Mouse (Mus musculus): ENCODE measurements at regions not wholly inside any gene's neighbourhood (a gene's known extent, or its start where the extent isn't known, plus 50 kb on each side); places are given as distances from the start of the nearest gene placed in this dataset.
"Not testable (repeated sequence)": the region's sequence is repeated elsewhere in the genome, so short reads cannot be mapped to it uniquely, and the experiment has no call there.

DNA sequence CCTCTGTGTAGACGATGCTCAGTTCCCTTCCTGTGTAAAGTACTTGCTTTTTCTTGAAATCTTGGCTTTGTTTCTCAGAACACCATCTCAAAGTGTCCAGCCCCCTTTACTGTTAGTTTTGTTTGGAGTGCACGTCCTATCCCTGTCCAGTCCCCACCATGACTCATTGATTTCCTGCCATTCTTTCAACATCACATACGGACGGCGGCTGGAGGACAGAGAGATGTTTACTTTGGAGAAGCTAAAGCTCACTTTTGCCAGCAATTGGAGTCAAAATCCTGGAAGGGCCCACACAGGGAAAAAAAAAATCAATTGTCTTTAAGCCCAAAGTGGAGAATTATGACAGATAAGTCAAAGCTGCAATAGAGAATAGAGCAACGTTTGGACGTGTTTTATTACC is 51.8 kb downstream of the Gm5426 start:
- no peak for DNase-seq (ENCODE audit: low read depth, low spot score)

GRCm38 (mm10) chr10:96190168-96190987 is 54.0 kb downstream of the Gm5426 start:
- no peak for DNase-seq (ENCODE audit: low read depth, low spot score)

DNA sequence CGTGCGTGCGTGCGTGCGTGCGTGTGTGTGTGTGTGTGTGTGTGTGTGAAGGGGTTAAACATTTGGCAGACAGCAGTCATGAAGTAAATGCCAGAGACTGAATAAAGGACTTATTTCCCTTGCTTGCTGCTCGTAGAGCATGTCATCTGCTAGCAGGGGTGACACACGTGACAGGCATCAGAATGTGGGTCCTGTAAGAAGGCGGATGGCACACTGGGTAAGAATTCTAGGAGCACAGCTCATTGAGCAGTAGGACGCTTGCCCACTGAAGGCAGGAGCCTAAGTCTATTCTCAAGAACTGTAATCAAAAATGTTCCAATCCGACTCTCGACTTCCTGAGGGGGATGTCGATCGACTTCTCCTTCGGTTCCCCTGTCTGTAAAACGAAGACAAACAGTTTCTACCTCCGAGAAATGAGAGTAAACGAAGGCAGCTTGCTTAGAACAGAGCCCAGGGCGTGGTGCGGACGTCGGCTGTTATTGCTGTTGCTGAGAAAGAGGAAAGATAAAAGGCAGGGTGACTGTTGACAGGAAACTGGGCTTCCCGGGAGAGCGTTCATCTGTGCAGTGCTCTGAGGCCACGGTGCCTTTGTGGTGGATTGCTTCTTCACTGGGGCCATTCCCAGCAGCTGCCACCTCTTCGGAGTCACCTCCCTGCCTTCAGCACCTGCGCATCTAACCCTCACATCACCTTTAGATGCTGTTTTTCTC is 64.7 kb downstream of the Gm5426 start:
- no peak for DNase-seq (ENCODE audit: low read depth, low spot score)

GRCm38 (mm10) chr10:96201891-96202290 is 65.5 kb downstream of the Gm5426 start:
- no peak for DNase-seq (ENCODE audit: low read depth, low spot score)

- DNase-seq (ENCODE audit: low read depth, low spot score): no peak
Measured at GRCm38 (mm10) chr10:96202871-96203270, 66.5 kb downstream of the Gm5426 start.

- DNase-seq (ENCODE audit: low read depth, low spot score): no peak
Measured at GRCm38 (mm10) chr10:96204198-96204597, 67.8 kb downstream of the Gm5426 start.

- no peak for DNase-seq (ENCODE audit: low read depth, low spot score)
Measured at GRCm38 (mm10) chr10:96209171-96209570, 72.8 kb downstream of the Gm5426 start.

DNA sequence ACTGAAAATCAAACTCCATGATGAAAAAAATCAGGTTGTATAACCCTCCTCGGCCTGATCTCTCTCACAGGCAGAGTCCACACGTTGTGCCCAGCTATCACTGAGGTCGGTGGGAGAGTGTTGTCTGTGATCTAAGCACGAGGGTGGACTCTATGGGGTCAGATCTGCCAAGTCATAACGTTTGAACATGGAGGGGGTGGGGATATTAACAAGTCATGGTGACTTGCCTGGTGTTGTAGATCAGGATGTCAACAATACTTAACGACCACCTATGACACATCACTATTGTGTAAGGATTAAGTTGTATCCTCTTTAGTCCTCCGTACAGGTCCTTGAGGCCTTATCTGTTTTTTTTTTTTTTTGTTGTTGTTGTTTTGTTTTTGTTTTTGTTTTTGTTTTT is 74.8 kb downstream of the Gm5426 start:
- DNase-seq (ENCODE audit: low read depth, low spot score): no peak

DNA sequence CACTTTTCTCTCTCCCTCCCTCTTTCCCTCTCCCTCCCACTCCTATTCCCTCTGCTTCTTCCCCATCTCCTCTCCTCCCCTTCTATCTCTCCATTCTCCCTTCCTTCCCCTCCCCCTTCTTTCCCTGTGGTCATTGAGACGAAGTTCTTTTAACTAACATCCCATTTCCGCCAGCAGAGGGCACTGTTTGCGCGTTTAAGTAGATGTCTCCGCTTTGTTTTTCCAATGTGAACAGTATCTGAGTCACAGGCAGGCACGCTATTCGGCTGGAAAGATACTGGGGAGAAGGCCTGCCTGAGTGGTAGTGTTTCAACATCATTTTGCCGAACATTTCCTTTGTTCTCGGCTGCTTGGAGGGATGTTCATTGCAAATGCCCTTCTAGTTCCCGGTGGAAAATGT is 77.5 kb downstream of the Gm5426 start:
- DNase-seq (ENCODE audit: low read depth, low spot score): peak; percentile 68

GRCm38 (mm10) chr10:96214285-96214684 is 77.9 kb downstream of the Gm5426 start:
- no peak for DNase-seq (ENCODE audit: low read depth, low spot score)

DNA sequence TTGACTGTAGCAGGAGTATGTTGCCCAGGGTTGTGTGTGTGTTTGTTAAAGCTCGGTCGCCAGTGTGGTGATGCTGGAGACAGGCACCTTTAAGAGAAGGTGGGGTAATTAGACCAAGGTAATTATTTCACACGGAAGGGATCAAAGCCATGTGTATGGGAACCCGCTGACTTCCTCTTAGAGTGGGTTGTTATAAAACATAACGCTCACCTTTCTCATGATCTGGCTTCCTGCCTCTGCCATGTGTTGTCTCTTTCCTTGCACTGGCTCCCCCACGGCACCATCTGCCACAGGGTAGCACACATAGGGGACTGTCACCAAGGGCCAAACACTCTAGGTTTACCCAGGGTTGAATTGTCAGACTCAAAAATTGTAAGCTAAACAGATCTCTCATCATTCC is 78.5 kb downstream of the Gm5426 start:
- no peak for DNase-seq (ENCODE audit: low read depth, low spot score)

DNA sequence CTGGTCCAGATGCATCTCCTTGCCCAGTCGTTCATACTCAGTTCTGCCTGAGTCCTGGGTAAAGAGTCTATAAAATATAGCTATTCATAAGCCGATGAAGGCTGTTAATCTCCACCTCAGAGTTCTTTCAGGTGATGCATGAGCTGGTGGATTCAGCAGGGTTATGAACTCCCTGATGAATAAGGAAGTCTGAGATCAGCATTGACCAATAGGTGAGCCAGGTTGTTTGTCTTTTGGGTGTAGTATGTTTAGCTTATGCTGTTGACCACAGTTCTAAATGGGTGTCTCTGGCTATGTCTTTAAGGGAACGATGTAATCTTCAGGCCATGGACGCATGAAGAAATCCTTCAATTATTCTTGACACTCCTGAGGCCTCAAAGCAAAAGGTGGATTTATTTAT is 84.3 kb downstream of the Gm5426 start:
- no peak for DNase-seq (ENCODE audit: low read depth, low spot score)

DNA sequence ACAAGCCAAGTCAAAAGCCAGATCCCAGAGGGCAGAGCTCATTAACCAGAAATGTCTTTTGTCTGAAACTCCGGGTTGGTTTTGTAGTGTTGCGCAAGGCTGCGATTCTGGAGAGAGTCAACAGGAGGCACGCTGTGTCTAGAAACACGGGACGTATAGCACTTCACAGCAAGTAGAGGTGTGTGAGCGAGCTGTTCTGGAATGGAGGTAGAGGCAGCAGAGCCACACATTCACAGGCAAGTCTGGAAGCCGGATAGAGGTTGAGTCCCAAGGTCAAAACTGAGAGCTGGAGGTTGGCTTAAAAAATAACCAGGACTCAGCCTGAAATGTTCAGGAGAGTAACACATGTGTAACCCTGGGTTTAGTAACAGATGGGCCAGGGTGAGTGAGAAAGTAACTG is 94.0 kb downstream of the Gm5426 start:
- DNase-seq (ENCODE audit: low read depth, low spot score): no peak

DNA sequence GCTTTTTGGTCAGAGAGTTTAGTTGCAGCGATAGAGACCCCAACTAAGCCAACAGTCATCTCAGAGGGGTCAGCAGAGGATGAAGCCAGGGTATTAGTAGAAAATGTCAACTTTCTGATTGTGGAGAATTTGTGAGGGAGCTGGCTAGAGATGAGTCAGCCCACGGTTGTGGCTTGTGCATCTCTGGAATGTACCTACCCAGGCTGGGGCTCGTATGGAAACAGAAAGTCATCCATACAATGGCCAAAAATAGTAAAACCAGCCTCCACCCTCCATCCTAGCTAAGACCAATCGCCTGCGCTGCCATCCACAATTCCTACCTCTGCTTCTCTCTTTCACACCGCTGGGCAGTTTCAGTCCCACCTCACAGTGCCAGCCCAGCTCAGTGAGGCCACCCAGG is 94.9 kb downstream of the Gm5426 start:
- DNase-seq (ENCODE audit: low read depth, low spot score): no peak

GRCm38 (mm10) chr10:96232889-96233288 is 96.5 kb downstream of the Gm5426 start:
- no peak for DNase-seq (ENCODE audit: low read depth, low spot score)

DNA sequence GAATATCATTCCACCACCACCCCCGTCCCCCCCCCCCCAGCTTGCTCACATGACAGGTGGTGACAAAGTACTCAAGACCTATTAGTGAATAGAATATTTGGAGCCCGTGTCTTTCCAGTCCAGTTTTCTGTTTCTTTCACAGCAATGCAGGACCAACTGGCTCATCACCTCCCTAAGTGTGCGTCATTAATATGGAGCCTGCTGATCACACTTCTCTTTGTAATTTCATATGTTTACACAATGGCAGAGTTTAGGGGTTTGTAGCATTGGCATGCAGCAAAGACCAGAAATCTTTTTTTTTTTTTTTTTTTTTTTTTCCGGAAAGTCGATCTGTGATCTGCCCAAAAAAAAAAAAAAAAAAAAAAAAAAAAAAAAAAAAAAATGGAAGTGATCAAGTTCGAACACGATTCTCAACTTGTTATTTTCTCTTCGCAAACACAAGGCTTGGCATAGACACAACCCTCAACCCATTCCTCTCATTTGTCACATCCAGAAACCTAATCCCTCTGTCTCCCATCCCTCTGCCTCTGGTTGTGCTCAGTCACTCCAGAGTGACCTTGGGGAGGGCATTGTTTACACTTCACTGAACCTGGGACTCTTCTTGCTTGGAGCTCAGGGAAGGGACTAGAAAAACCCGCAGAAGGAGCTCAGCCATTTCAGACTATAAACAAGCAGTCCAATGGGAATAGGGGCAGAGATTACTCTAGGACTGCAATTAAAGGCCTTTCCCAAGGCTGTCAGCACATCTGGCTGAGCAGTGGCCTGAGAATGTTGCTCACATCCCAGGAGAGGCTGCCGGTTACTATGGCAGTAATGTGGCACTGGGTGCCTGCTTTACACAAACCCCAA is 98.4 kb downstream of the Gm5426 start:
- no peak for DNase-seq (ENCODE audit: low read depth, low spot score)

DNA sequence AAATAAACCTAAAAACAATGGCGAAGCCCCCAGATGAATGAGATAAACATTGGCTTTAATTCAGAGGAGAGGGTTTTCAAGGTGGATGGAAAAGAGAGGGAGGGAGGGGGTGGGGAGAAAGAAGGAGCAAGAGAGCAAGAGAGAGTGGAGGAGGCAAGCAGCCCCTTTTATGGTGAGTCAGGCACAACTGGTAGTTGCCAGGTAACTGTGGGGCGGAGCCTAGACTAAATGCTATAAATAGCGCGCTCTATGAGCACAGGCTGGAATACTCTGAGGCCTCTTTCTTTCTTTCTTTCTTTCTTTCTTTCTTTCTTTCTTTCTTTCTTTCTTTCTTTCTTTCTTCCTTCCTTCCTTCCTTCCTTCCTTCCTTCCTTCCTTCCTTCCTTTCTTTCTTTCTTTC is 99.6 kb downstream of the Gm5426 start:
- DNase-seq (ENCODE audit: low read depth, low spot score): not testable (repeated sequence)

GRCm38 (mm10) chr10:96236777-96237373 is 100.5 kb downstream of the Gm5426 start:
- no peak for DNase-seq (ENCODE audit: low read depth, low spot score)

DNA sequence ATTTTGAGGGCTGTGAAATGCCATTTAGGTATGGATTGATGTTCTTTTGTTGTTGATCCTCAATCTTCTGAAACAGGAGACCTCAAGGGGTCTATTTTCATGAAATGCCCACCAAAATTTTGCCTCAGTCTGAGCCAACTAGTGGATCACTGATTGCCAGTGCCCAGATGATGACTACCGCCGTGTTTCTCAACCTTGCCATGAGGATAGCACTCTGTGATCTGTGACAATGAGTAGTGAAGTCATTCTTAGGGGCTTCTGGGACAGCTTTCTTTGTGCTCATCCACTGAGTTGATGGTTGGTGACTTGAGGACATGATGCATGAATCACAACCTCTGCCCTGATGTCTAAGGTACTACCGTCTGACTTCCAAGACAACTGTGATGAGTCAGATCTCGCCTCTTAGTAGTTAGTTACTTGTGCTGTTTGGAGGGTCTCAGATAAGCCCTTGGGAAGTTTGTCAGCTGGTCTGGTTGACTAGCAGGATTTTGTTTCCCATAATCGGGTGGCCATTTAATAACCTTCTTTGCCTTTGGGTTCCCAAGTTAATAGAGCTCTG is 101.2 kb downstream of the Gm5426 start:
- DNase-seq (ENCODE audit: low read depth, low spot score): no peak

DNA sequence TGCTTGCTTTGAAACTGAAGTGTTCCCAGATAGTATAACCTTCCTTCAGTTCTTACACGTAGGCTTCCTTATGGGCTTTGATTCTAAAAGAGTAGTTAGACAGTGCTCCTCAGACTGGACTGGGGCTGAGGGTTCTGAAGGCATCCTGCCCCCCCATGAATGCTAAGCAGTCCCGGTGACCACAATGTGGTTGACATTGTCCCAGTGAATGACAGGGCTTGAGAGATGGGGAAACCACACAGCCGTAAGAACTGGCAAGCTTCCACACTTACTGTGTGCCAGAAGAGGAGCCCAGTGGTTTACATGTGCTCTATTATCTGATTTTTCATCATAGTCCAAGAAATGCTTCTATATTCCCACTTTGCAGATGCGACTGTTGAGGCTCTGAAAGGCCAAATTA is 101.8 kb downstream of the Gm5426 start:
- no peak for DNase-seq (ENCODE audit: low read depth, low spot score)

DNA sequence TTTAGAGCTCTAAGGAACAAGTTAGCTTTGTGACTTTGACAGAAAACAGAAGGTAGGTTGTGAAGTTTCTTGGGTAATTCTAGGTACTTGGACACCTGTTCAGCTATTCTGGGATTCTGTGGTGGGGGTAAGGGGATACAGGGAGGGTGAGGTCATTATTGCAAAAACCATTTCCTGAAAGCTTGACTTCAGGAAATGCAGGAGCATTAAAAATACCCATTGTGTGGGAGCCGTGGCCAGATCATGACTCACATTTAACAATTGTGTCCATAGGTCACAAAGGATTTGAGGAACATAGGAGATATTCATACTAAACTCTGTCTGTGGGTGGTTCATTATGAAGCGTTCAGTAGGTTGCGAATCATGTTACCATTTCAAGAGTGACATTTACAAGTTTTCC is 102.4 kb downstream of the Gm5426 start:
- DNase-seq (ENCODE audit: low read depth, low spot score): no peak

- no peak for DNase-seq (ENCODE audit: low read depth, low spot score)
Measured at GRCm38 (mm10) chr10:96240591-96240990, 104.2 kb downstream of the Gm5426 start.

Measured in WW6 (cell line).